Mouse (Mus musculus) testis, adult 2 months (tissue): Measurements from ENCODE around the gene Ptpn3. TPM values are rescaled to one million over a fixed set of nuclear protein-coding genes. Genes with fewer than 3 reads are reported as not detected.
A peak's percentile ranks its signal among the peaks of the same experiment; 100 is the strongest.

Experiments
- H3K27ac ChIP-seq: fragments of 200-500 bp; 2 replicates; pipeline ENCODE4 v1.5.1; 2012; ENCODE audit warnings: low read depth, low read length; ENCODE audit not compliant: control insufficient read depth, insufficient read depth
- H3K27me3 ChIP-seq: fragments of 200-500 bp; 2 replicates; pipeline ENCODE4 v1.6.1; 2012; ENCODE audit warnings: mild to moderate bottlenecking, low read length, moderate library complexity; ENCODE audit not compliant: control insufficient read depth, insufficient read depth
- H3K36me3 ChIP-seq: fragments of 200-500 bp; 2 replicates; pipeline ENCODE4 v1.6.1; 2012; ENCODE audit warnings: mild to moderate bottlenecking, low read length; ENCODE audit not compliant: control insufficient read depth, insufficient read depth
- H3K4me1 ChIP-seq: fragments of 200-500 bp; 2 replicates; pipeline ENCODE4 v1.6.1; 2012; ENCODE audit warnings: low read length; ENCODE audit not compliant: control insufficient read depth, insufficient read depth
- H3K4me3 ChIP-seq: fragments of 200-500 bp; 2 replicates; pipeline ENCODE4 v1.5.1; 2012; ENCODE audit warnings: low read depth, mild to moderate bottlenecking, low read length, moderate library complexity, mixed read lengths; ENCODE audit not compliant: control insufficient read depth
- CTCF ChIP-seq: fragments of 200-500 bp; IDR thresholded peaks from 2 replicates; pipeline ENCODE4 v1.5.1; 2012; ENCODE audit warnings: low read depth, mild to moderate bottlenecking, inconsistent platforms, low read length, moderate library complexity; ENCODE audit not compliant: control insufficient read depth, insufficient read depth, insufficient replicate concordance
- POLR2A ChIP-seq: fragments of 200-500 bp; IDR thresholded peaks from 2 replicates; pipeline ENCODE4 v1.6.1; 2012; ENCODE audit warnings: low read depth, mild to moderate bottlenecking, inconsistent platforms, low read length, moderate library complexity; ENCODE audit not compliant: control insufficient read depth
- polyA plus RNA-seq: library from polyadenylated mRNA; depleted of rRNA; stranded (reverse); fragments of >200 nt; gene quantifications from 2 replicates; pipeline ENCODE4 v1.2.3, GENCODE M21; 2012

Ptpn3 gene
- polyA plus RNA-seq, 1 experiment: 0.42 TPM

DNA sequence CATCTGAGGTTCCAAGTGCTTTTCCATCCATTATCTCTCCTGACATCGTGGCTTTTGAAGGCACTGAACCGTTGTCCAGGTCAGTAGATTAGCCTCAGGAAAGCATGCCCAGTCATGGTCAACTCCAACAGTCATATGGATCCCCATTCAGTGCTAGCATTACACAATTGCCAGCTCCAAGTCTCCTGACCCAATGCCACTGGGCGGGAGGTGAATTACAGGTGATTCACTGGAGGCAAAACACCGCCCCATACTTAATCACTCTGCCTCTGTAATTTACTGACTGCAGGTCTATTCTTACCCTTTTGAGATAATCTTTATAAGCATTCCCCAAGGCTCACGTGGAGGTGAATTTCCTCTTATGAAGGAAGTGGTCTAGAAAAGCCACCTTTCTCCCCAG is 19.5 kb downstream of the Ptpn3 start:
- TF ChIP-seq CTCF (no peak), POLR2A (no peak)
- Histone ChIP-seq H3K4me1 (no peaks in the 10 kb centered on the region), H3K36me3 (no peaks in the 10 kb centered on the region), H3K27ac (no peak overlapping the region), H3K27me3 (no peaks in the 10 kb centered on the region), H3K4me3 (no peak overlapping the region)

DNA sequence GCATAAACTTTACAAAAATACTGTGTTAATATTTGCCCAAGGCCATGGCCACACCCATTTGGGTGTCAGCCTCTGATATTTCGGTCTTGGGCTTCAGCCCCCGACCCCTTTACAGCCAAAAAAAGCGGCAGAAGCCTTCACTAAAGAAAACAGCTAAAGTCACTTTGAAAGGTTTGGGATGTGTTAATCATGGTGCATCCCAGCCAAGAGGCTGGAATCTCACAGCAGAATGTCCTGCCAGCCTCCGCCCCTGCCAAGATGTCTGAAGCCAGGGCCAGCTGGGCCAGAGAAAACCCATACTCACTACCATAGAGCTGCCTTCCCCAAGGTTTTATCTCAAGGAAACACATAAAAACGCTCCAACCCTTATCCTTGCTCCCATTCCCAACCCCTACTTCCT is 20.7 kb downstream of the Ptpn3 start:
- H3K36me3 ChIP-seq: no peaks in the 10 kb centered on the region
- H3K4me1 ChIP-seq: no peaks in the 10 kb centered on the region
- H3K27me3 ChIP-seq: no peaks in the 10 kb centered on the region
- H3K4me3 ChIP-seq: no peak overlapping the region
- H3K27ac ChIP-seq: no peak overlapping the region
- TF ChIP-seq CTCF: no peak
- no peak for TF ChIP-seq POLR2A

DNA sequence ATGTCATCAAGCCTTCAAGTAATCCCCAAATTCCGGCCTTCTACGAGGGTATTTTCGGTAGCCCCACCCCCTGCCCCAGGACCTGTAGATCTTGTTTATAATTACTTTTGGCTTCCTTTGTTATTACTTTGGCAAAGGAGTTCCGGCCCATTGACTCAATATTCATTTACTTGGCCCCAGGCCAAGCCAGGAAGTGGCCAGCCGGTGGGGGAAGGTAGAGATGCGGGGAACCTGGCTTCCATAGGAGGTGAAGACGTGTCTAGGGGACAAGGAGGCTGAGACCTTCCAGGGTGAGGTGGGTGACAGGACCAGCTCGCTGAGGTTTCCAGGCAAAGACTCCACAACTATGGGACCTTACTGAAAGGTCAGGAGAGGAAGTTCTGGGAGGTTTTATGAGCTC is 22.4 kb downstream of the Ptpn3 start:
- Histone ChIP-seq H3K36me3 (no peaks in the 10 kb centered on the region), H3K4me1 (peaks cover 2% of the 10 kb centered on the region; the same call in 1 of the 2 replicates), H3K27ac (no peak overlapping the region), H3K27me3 (no peaks in the 10 kb centered on the region), H3K4me3 (no peak overlapping the region)
- TF ChIP-seq CTCF: no peak
- no peak for TF ChIP-seq POLR2A

DNA sequence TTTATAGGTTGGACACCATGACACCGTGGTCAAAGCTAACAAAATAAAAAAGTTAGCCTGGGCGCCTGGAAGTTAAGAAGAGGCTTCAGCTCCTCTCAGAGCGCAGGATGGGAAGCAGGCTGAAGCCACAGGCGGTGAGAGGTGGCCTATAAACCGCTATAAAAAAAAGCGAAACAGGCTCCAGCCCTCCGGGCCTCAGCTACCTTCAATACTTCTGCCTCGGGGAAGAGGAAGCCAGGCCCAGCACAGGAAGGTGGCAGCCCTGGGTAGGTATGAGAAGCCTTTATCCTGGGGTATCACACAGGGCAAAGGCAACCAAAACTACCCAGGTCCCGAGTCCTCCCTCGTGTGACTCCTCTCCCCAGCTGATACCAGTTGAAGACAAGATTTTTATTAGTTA is 22.8 kb downstream of the Ptpn3 start:
- Histone ChIP-seq H3K27me3 (no peaks in the 10 kb centered on the region), H3K36me3 (no peaks in the 10 kb centered on the region), H3K4me1 (peaks cover 2% of the 10 kb centered on the region; the same call in 1 of the 2 replicates), H3K27ac (no peak overlapping the region), H3K4me3 (no peak overlapping the region)
- no peak for TF ChIP-seq CTCF
- TF ChIP-seq POLR2A: no peak

DNA sequence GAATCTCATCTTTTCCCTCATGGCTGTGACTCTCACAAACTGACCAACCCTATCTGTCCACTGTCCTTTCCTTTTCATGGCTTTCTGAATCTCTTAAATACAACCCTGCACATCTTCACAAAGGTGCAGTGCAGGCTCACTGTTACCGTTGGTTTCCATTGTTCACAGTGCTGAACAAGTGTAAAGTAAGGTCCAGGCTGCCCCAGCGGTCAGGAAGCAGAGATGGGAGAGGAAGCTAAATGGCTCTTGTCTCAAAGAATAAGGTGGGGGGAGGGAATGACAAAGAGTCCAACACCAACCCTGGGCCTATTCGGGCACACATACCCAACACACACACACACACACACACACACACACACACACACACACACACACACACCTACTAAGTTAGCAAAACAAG is 24.0 kb downstream of the Ptpn3 start:
- H3K4me3 ChIP-seq: no peak overlapping the region
- no peak for TF ChIP-seq POLR2A
- no peaks in the 10 kb centered on the region for H3K27me3 ChIP-seq
- no peaks in the 10 kb centered on the region for H3K36me3 ChIP-seq
- H3K4me1 ChIP-seq: peaks cover 2% of the 10 kb centered on the region; the same call in 1 of the 2 replicates
- H3K27ac ChIP-seq: no peak overlapping the region

DNA sequence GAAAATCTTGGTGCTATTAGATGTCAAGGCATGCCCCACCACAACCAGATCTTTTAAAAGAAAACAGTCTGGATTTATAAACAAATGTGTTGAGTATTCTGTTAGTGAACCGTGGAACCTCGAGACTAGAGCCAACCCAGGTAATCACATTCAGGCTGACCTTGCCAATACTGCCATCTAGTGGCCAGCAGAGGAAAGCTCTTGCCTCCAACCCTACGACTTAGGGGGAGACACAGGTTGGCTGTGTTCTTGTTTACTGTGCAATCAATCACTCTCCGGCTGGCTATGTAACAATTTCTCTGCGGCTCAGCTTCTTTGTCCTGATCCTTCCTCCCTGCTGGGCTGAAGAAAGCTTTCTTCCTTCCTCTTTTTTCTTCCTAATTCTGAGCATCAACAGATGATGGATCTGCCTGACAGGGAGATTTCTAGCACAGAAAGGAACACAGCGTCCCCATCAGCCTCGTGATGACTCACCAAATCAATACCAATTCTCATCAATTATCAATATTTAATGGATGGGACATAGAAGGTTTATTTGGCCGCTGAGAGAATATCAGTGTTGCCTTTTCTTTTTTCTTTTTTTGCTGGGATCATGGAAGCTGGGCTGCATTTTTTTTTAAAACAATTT is 26.4 kb downstream of the Ptpn3 start:
- peaks cover 2% of the 10 kb centered on the region; the same call in 1 of the 2 replicates for H3K4me1 ChIP-seq
- TF ChIP-seq POLR2A: no peak
- TF ChIP-seq CTCF: peak; percentile 92; the same call in 1 of the 2 replicates
- no peaks in the 10 kb centered on the region for H3K27me3 ChIP-seq
- no peak overlapping the region for H3K4me3 ChIP-seq
- no peak overlapping the region for H3K27ac ChIP-seq
- no peaks in the 10 kb centered on the region for H3K36me3 ChIP-seq

DNA sequence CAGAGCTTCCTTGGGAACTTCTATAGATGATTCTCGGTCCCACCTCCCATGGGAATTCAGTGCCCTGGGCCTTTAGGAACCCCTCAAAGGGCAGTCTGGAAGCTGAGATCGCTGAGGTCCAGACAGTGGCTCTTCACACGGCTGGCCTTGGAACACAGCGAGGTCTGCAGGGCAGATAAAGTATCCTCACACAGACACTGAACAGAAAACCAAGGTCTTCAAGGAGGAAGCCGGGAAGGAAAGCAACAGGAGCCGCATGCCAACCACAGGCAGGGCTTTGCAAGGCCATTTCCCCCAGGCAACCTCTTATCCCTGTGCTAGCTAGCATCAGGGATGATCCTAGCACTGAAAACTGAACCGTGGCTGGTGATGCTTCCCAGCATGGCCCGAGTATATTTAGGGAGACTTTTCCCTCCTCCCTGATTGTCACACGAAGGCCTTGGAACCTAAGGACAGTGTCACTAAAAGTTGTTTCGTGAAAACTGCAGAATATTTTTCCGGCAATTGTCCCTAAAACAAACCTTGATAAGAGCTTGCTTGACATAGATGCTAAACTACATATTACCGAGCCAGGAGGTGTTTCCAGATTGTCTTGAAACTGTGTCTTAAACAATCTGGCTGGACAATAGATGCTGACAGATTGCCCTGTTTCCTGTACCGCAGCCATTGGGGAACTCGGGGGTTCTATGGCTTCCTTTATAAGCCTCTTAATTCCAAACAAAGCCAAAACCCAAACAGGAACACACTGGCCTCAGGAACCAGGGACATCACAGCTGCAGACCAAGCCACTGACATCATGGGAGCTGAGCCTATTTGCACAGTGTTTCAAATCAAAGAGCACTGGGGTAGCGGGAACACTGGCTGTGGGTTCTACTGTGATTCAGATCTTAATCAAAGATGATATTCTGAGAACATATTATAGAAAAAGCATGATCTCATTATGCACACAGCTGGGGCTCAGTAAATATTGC is 27.8 kb downstream of the Ptpn3 start:
- no peak overlapping the region for H3K27ac ChIP-seq
- no peak for TF ChIP-seq CTCF
- no peak for TF ChIP-seq POLR2A
- H3K27me3 ChIP-seq: no peaks in the 10 kb centered on the region
- no peak overlapping the region for H3K4me3 ChIP-seq
- peaks cover 2% of the 10 kb centered on the region; the same call in 1 of the 2 replicates for H3K4me1 ChIP-seq
- H3K36me3 ChIP-seq: no peaks in the 10 kb centered on the region
